Mouse (Mus musculus) midbrain, postnatal 0 days (tissue): ENCODE measurements at regions not wholly inside any gene's neighbourhood (a gene's known extent, or its start where the extent isn't known, plus 50 kb on each side); places are given as distances from the start of the nearest gene placed in this dataset.

Experiments used
- ATAC-seq: fragments of 200-750 bp; cut with Nextera tagmentation; 2 replicates; pipeline ENCODE4 v1.8.0; 2017; ENCODE audit warnings: moderate number of reproducible peaks, mild to moderate bottlenecking, moderate TSS enrichment, moderate library complexity; ENCODE audit not compliant: low FRiP score
- DNase-seq: peaks from one replicate; pipeline ENCODE4 v3.0.0-alpha.2; 2015; ENCODE audit warnings: low spot score
- H3K27ac ChIP-seq: fragments of 300-500 bp; sonication (generic); 2 replicates; pipeline ENCODE4 v1.5.1; 2014; ENCODE audit warnings: low read depth, mild to moderate bottlenecking, low read length, mixed read lengths
- H3K27me3 ChIP-seq: fragments of 300-500 bp; sonication (generic); 2 replicates; pipeline ENCODE4 v1.6.1; 2014; ENCODE audit warnings: low read length, control low read depth, mixed read lengths; ENCODE audit not compliant: insufficient read depth
- H3K36me3 ChIP-seq: fragments of 300-500 bp; sonication (generic); 2 replicates; pipeline ENCODE4 v1.6.1; 2014; ENCODE audit warnings: low read length, control low read depth, mixed read lengths; ENCODE audit not compliant: insufficient read depth
- H3K4me1 ChIP-seq: fragments of 300-500 bp; sonication (generic); 2 replicates; pipeline ENCODE4 v1.6.1; 2014; ENCODE audit warnings: mild to moderate bottlenecking, control low read depth, antibody characterized with exemption, low read length, mixed read lengths; ENCODE audit not compliant: insufficient read depth
- H3K4me2 ChIP-seq: fragments of 300-500 bp; sonication (generic); 2 replicates; pipeline ENCODE4 v1.6.1; 2014; ENCODE audit warnings: low read depth, mild to moderate bottlenecking, low read length, mixed read lengths; ENCODE audit not compliant: poor library complexity, severe bottlenecking
- H3K4me3 ChIP-seq: fragments of 300-500 bp; sonication (generic); 2 replicates; pipeline ENCODE4 v1.5.1; 2014; ENCODE audit warnings: low read depth, mild to moderate bottlenecking, low read length, moderate library complexity
- H3K9ac ChIP-seq: fragments of 300-500 bp; sonication (generic); replicated peaks from 2 replicates; pipeline ENCODE4 v1.6.1; 2014; ENCODE audit warnings: mild to moderate bottlenecking, low read length, moderate library complexity, mixed read lengths; ENCODE audit not compliant: poor library complexity, severe bottlenecking
- H3K9me3 ChIP-seq: fragments of 300-500 bp; sonication (generic); 2 replicates; pipeline ENCODE4 v1.6.1; 2016; ENCODE audit warnings: low read length, control low read depth
- CTCF ChIP-seq: IDR thresholded peaks from 2 replicates; pipeline ENCODE4 v1.5.1; 2016; ENCODE audit warnings: antibody characterized with exemption, mild to moderate bottlenecking
- WGBS: fragments of 180-500 bp; shearing (Covaris S2); extraction: QIAGEN DNeasy Blood & Tissue Kit; methylation state at CpG from one replicate; pipeline ENCODE4 v1.1.7; 2014; 5-methylcytosine and 5-hydroxymethylcytosine counted together

GRCm38 (mm10) chr13:111356520-111357456, 102.0 kb downstream of the Actbl2 start:
- TF ChIP-seq CTCF, result no peak
- Histone ChIP-seq H3K9me3 (no peaks in the 10 kb centered on the region), H3K27me3 (no peaks in the 10 kb centered on the region), H3K4me2 (no peak overlapping the region), H3K4me1 (no peaks in the 10 kb centered on the region), H3K36me3 (no peaks in the 10 kb centered on the region), H3K4me3 (no peak overlapping the region), H3K27ac (no peak overlapping the region), H3K9ac (no peak overlapping the region)
- ATAC-seq, result no peak
- DNase-seq, result no peak
- WGBS, result 80% methylated on average over 9 of the region's 9 CpGs

- WGBS, result 78% methylated on average over 4 of the region's 4 CpGs
- H3K4me3 ChIP-seq, result no peak overlapping the region
- H3K36me3 ChIP-seq, result no peaks in the 10 kb centered on the region
- H3K4me1 ChIP-seq, result no peaks in the 10 kb centered on the region
- no peak overlapping the region for H3K4me2 ChIP-seq
- DNase-seq (no peak), ATAC-seq (no peak)
- H3K27me3 ChIP-seq, result no peaks in the 10 kb centered on the region
- H3K27ac ChIP-seq, result no peak overlapping the region
- peaks cover 6% of the 10 kb centered on the region; the same call in 1 of the 2 replicates for H3K9me3 ChIP-seq
- no peak overlapping the region for H3K9ac ChIP-seq
- TF ChIP-seq CTCF, result no peak
These were observed 106.6 kb downstream of the Actbl2 start for GRCm38 (mm10) chr13:111361456-111361855.

- 51% methylated on average over 5 of the region's 5 CpGs for WGBS
- ATAC-seq (no peak), DNase-seq (no peak)
- no peak for TF ChIP-seq CTCF
- Histone ChIP-seq H3K27ac (no peak overlapping the region), H3K36me3 (no peaks in the 10 kb centered on the region), H3K9me3 (peaks cover 6% of the 10 kb centered on the region; the same call in 1 of the 2 replicates), H3K9ac (no peak overlapping the region), H3K27me3 (no peaks in the 10 kb centered on the region), H3K4me2 (no peak overlapping the region), H3K4me1 (no peaks in the 10 kb centered on the region), H3K4me3 (no peak overlapping the region)
These were observed 108.4 kb downstream of the Actbl2 start for GRCm38 (mm10) chr13:111363176-111363739.

- DNase-seq, result no peak
- no peak overlapping the region for H3K9ac ChIP-seq
- 77% methylated on average over 8 of the region's 8 CpGs for WGBS
These were observed 112.1 kb downstream of the Actbl2 start for GRCm38 (mm10) chr13:111366871-111367270.

DNA sequence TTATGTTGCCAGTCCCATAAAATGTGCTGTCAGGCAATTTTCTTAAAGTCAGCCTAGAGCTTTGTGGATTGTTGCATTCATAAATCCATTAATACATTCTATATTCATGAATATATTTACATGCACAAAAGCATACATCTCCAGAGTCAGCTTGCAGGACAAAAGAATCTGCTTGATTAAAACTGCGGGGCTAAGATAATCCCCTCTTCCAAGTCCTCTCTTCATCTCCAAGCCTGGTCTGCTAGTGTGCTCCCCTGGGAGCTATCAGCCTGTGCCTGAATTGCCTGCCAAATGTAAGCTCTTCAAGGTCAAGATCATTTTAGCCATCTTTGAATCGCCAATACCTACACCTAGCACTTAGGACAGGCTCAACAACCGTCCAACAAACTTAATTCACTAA, 112.8 kb downstream of the Actbl2 start:
- Histone ChIP-seq H3K27me3 (no peaks in the 10 kb centered on the region), H3K9ac (no peak overlapping the region), H3K4me2 (no peak overlapping the region), H3K27ac (no peak overlapping the region), H3K4me1 (no peaks in the 10 kb centered on the region), H3K4me3 (no peak overlapping the region), H3K9me3 (peaks cover 6% of the 10 kb centered on the region; the same call in 1 of the 2 replicates), H3K36me3 (no peaks in the 10 kb centered on the region)
- TF ChIP-seq CTCF, result no peak
- ATAC-seq (no peak), DNase-seq (no peak)
- WGBS, result 12% methylated on average over 3 of the region's 3 CpGs

More at GRCm38 (mm10) chr13:111366871-111367270, 112.1 kb downstream of the Actbl2 start:
- Histone ChIP-seq H3K27me3 (no peaks in the 10 kb centered on the region), H3K4me3 (no peak overlapping the region), H3K36me3 (no peaks in the 10 kb centered on the region), H3K27ac (no peak overlapping the region), H3K9me3 (peaks cover 6% of the 10 kb centered on the region; the same call in 1 of the 2 replicates), H3K4me2 (no peak overlapping the region), H3K4me1 (no peaks in the 10 kb centered on the region)
- TF ChIP-seq CTCF, result no peak
- no peak for ATAC-seq

DNA sequence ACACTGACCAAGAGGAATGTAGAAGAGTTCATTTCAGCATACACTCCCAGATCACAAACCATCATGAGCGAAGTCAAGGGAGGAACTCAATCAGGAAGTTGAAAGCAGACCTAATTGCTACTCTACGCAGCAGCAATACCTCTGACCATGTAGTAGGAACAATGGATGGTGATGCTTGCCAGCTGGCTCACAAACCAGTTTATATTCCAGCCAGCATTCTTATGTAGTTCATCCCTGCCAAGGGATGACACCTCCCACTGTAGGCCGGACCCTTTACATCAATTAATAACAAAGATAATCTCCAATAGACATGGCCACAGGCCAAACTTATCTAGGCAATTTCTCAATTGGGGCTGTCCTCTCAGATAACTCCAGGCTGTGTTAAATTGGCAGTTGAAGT, 115.1 kb downstream of the Actbl2 start:
- Histone ChIP-seq H3K36me3 (no peaks in the 10 kb centered on the region), H3K9ac (no peak overlapping the region), H3K27ac (no peak overlapping the region), H3K4me3 (no peak overlapping the region), H3K4me1 (no peaks in the 10 kb centered on the region), H3K27me3 (no peaks in the 10 kb centered on the region), H3K9me3 (peaks cover 6% of the 10 kb centered on the region; the same call in 1 of the 2 replicates), H3K4me2 (no peak overlapping the region)
- no peak for ATAC-seq
- no peak for DNase-seq
- TF ChIP-seq CTCF, result no peak
- 75% methylated on average over 3 of the region's 3 CpGs for WGBS
